Mouse (Mus musculus) intestine, embryonic 14.5 days (tissue): ENCODE measurements at regions not wholly inside any gene's neighbourhood (a gene's known extent, or its start where the extent isn't known, plus 50 kb on each side); places are given as distances from the start of the nearest gene placed in this dataset.
A peak's percentile ranks its signal among the peaks of the same experiment; 100 is the strongest.

ENCODE experiments used
- ATAC-seq: fragments of 200-750 bp; cut with Nextera tagmentation; replicated peaks from 2 replicates; pipeline ENCODE4 v1.8.0; 2017; ENCODE audit warnings: low read depth, moderate number of reproducible peaks, moderate TSS enrichment, moderate library complexity; ENCODE audit not compliant: low FRiP score, low TSS enrichment
- DNase-seq: peaks from one replicate; pipeline ENCODE4 v3.0.0-alpha.2; 2018; ENCODE audit warnings: low spot score
- H3K27ac ChIP-seq: fragments of 300-500 bp; sonication (generic); 2 replicates; pipeline ENCODE4 v1.5.1; 2014; ENCODE audit warnings: low read depth, mild to moderate bottlenecking, control low read depth
- H3K27me3 ChIP-seq: fragments of 300-500 bp; sonication (generic); replicated peaks from 2 replicates; pipeline ENCODE4 v1.6.1; 2014; ENCODE audit warnings: low read length, control low read depth; ENCODE audit not compliant: control insufficient read depth, insufficient read depth
- H3K36me3 ChIP-seq: fragments of 300-500 bp; sonication (generic); 2 replicates; pipeline ENCODE4 v1.6.1; 2014; ENCODE audit warnings: low read length, control low read depth; ENCODE audit not compliant: control insufficient read depth, insufficient read depth
- H3K4me1 ChIP-seq: fragments of 300-500 bp; sonication (generic); replicated peaks from 2 replicates; pipeline ENCODE4 v1.6.1; 2014; ENCODE audit warnings: low read length, control low read depth, mixed read lengths; ENCODE audit not compliant: control insufficient read depth, insufficient read depth
- H3K4me2 ChIP-seq: fragments of 300-500 bp; sonication (generic); 2 replicates; pipeline ENCODE4 v1.6.1; 2014; ENCODE audit warnings: low read length
- H3K4me3 ChIP-seq: fragments of 300-500 bp; sonication (generic); 2 replicates; pipeline ENCODE4 v1.5.1; 2014; ENCODE audit warnings: low read depth, low read length, control low read depth, mixed read lengths
- H3K9ac ChIP-seq: fragments of 300-500 bp; sonication (generic); 2 replicates; pipeline ENCODE4 v1.6.1; 2014; ENCODE audit warnings: mild to moderate bottlenecking, low read length
- H3K9me3 ChIP-seq: fragments of 300-500 bp; sonication (generic); 2 replicates; pipeline ENCODE4 v1.6.1; 2016; ENCODE audit warnings: low read length, control low read depth; ENCODE audit not compliant: control insufficient read depth
- WGBS: fragments of 180-500 bp; shearing (Covaris S2); extraction: QIAGEN DNeasy Blood & Tissue Kit; methylation state at CpG from one replicate; pipeline ENCODE4 v1.1.7; 2014; 5-methylcytosine and 5-hydroxymethylcytosine counted together

- 35% methylated on average over 15 of the region's 15 CpGs for WGBS
- H3K27ac ChIP-seq: peak overlapping the region; percentile 52
- H3K9ac ChIP-seq: no peak overlapping the region
- H3K27me3 ChIP-seq: no peaks in the 10 kb centered on the region
- H3K36me3 ChIP-seq: no peaks in the 10 kb centered on the region
- H3K4me2 ChIP-seq: no peak overlapping the region
- ATAC-seq: no peak
- H3K4me3 ChIP-seq: no peak overlapping the region
- H3K4me1 ChIP-seq: peaks cover 33% of the 10 kb centered on the region
- DNase-seq: no peak
- H3K9me3 ChIP-seq: no peaks in the 10 kb centered on the region
These were observed 109.2 kb upstream of the Parp11 start for GRCm38 (mm10) chr6:127337398-127337871.

GRCm38 (mm10) chr6:127338412-127338811 lies 108.2 kb upstream of the Parp11 start:
- Histone ChIP-seq H3K9ac (no peak overlapping the region), H3K27me3 (no peaks in the 10 kb centered on the region), H3K4me3 (no peak overlapping the region), H3K27ac (no peak overlapping the region), H3K36me3 (no peaks in the 10 kb centered on the region), H3K4me2 (no peak overlapping the region), H3K9me3 (no peaks in the 10 kb centered on the region), H3K4me1 (peaks cover 33% of the 10 kb centered on the region)
- WGBS: 16% methylated on average over 6 of the region's 6 CpGs
- DNase-seq (no peak), ATAC-seq (no peak)

- Histone ChIP-seq H3K36me3 (no peaks in the 10 kb centered on the region), H3K27me3 (no peaks in the 10 kb centered on the region), H3K4me3 (no peak overlapping the region), H3K9ac (no peak overlapping the region), H3K9me3 (no peaks in the 10 kb centered on the region), H3K27ac (no peak overlapping the region), H3K4me2 (no peak overlapping the region), H3K4me1 (peaks cover 28% of the 10 kb centered on the region)
- no peak for ATAC-seq
- no peak for DNase-seq
- WGBS: 79% methylated on average over 3 of the region's 3 CpGs
These were observed 105.0 kb upstream of the Parp11 start for GRCm38 (mm10) chr6:127341604-127342003.

GRCm38 (mm10) chr6:127348770-127349409 lies 97.8 kb upstream of the Parp11 start:
- WGBS: 71% methylated on average over 9 of the region's 9 CpGs
- Histone ChIP-seq H3K27me3 (no peaks in the 10 kb centered on the region), H3K4me3 (no peak overlapping the region), H3K27ac (peak overlapping the region; percentile 47; the same call in 1 of the 2 replicates), H3K36me3 (no peaks in the 10 kb centered on the region), H3K4me1 (peaks cover 17% of the 10 kb centered on the region), H3K9me3 (no peaks in the 10 kb centered on the region), H3K9ac (no peak overlapping the region), H3K4me2 (no peak overlapping the region)
- DNase-seq: no peak
- no peak; the same call in 1 of the 2 replicates for ATAC-seq

GRCm38 (mm10) chr6:127349479-127350110 lies 97.0 kb upstream of the Parp11 start:
- H3K4me2 ChIP-seq: no peak overlapping the region
- peaks cover 17% of the 10 kb centered on the region for H3K4me1 ChIP-seq
- ATAC-seq (peak; percentile 53; the same call in 1 of the 2 replicates), DNase-seq (no peak)
- H3K27me3 ChIP-seq: no peaks in the 10 kb centered on the region
- H3K36me3 ChIP-seq: no peaks in the 10 kb centered on the region
- 15% methylated on average over 12 of the region's 12 CpGs for WGBS
- no peak overlapping the region for H3K4me3 ChIP-seq
- H3K9ac ChIP-seq: no peak overlapping the region
- H3K27ac ChIP-seq: peak overlapping the region; percentile 47
- no peaks in the 10 kb centered on the region for H3K9me3 ChIP-seq

GRCm38 (mm10) chr6:127351691-127352090 lies 94.9 kb upstream of the Parp11 start:
- Histone ChIP-seq H3K9ac (no peak overlapping the region), H3K4me2 (no peak overlapping the region), H3K4me3 (no peak overlapping the region), H3K9me3 (no peaks in the 10 kb centered on the region), H3K4me1 (peaks cover 17% of the 10 kb centered on the region), H3K27me3 (no peaks in the 10 kb centered on the region), H3K36me3 (no peaks in the 10 kb centered on the region), H3K27ac (no peak overlapping the region)
- ATAC-seq (no peak), DNase-seq (no peak)
- WGBS: 79% methylated on average over 5 of the region's 5 CpGs

GRCm38 (mm10) chr6:127355112-127355511 lies 91.5 kb upstream of the Parp11 start:
- ATAC-seq (no peak), DNase-seq (no peak)
- 59% methylated on average over 6 of the region's 6 CpGs for WGBS
- Histone ChIP-seq H3K4me1 (peaks cover 9% of the 10 kb centered on the region), H3K27ac (no peak overlapping the region), H3K4me2 (no peak overlapping the region), H3K9ac (no peak overlapping the region), H3K4me3 (no peak overlapping the region), H3K27me3 (no peaks in the 10 kb centered on the region), H3K36me3 (no peaks in the 10 kb centered on the region), H3K9me3 (no peaks in the 10 kb centered on the region)

- Histone ChIP-seq H3K9me3 (no peaks in the 10 kb centered on the region), H3K4me3 (no peak overlapping the region), H3K9ac (no peak overlapping the region), H3K4me1 (peaks cover 5% of the 10 kb centered on the region; the same call in 1 of the 2 replicates), H3K36me3 (no peaks in the 10 kb centered on the region), H3K4me2 (no peak overlapping the region), H3K27me3 (no peaks in the 10 kb centered on the region), H3K27ac (no peak overlapping the region)
- DNase-seq (no peak), ATAC-seq (no peak)
- WGBS: 30% methylated on average over 8 of the region's 8 CpGs
These were observed 90.2 kb upstream of the Parp11 start for GRCm38 (mm10) chr6:127356442-127356841.

- Histone ChIP-seq H3K4me1 (peaks cover 5% of the 10 kb centered on the region; the same call in 1 of the 2 replicates), H3K9ac (no peak overlapping the region), H3K4me3 (no peak overlapping the region), H3K9me3 (no peaks in the 10 kb centered on the region), H3K27ac (no peak overlapping the region), H3K36me3 (no peaks in the 10 kb centered on the region), H3K27me3 (no peaks in the 10 kb centered on the region), H3K4me2 (no peak overlapping the region)
- ATAC-seq (no peak), DNase-seq (no peak)
- WGBS: 45% methylated on average over 5 of the region's 5 CpGs
These were observed 87.8 kb upstream of the Parp11 start for GRCm38 (mm10) chr6:127358805-127359204.
